Mouse (Mus musculus): Measurements from ENCODE around the gene Kcna6.

Kcna6 gene

GRCm38 (mm10) chr6:126736996-126737395 lies 3.5 kb downstream of the Kcna6 start:
- DNase-seq (ENCODE audit: inconsistent ontology term), result no peak

GRCm38 (mm10) chr6:126735806-126736205 lies 4.7 kb downstream of the Kcna6 start:
- DNase-seq (ENCODE audit: inconsistent ontology term), result no peak

- DNase-seq (ENCODE audit: inconsistent ontology term), result no peak
Measured at GRCm38 (mm10) chr6:126732645-126733044, 7.8 kb downstream of the Kcna6 start.

GRCm38 (mm10) chr6:126728803-126729202 lies 11.7 kb downstream of the Kcna6 start:
- no peak for DNase-seq (ENCODE audit: inconsistent ontology term)

- DNase-seq (ENCODE audit: inconsistent ontology term), result no peak
Measured at GRCm38 (mm10) chr6:126718423-126719087, 21.9 kb downstream of the Kcna6 start.

- no peak for DNase-seq (ENCODE audit: inconsistent ontology term)
Measured at GRCm38 (mm10) chr6:126712531-126712930, 27.9 kb downstream of the Kcna6 start.

GRCm38 (mm10) chr6:126705936-126706335 lies 34.5 kb downstream of the Kcna6 start:
- DNase-seq (ENCODE audit: inconsistent ontology term), result no peak

GRCm38 (mm10) chr6:126704430-126704829 lies 36.0 kb downstream of the Kcna6 start:
- peak; percentile 31 for DNase-seq (ENCODE audit: inconsistent ontology term)

- DNase-seq (ENCODE audit: inconsistent ontology term), result peak; percentile 58
Measured at GRCm38 (mm10) chr6:126702116-126702515, 38.4 kb downstream of the Kcna6 start.

GRCm38 (mm10) chr6:126701196-126701595 lies 39.3 kb downstream of the Kcna6 start:
- no peak for DNase-seq (ENCODE audit: inconsistent ontology term)

GRCm38 (mm10) chr6:126699995-126700394 lies 40.5 kb downstream of the Kcna6 start:
- DNase-seq (ENCODE audit: inconsistent ontology term), result no peak

- DNase-seq (ENCODE audit: inconsistent ontology term), result no peak
Measured at GRCm38 (mm10) chr6:126687120-126687519, 53.4 kb downstream of the Kcna6 start.

GRCm38 (mm10) chr6:126685135-126685534 lies 55.3 kb downstream of the Kcna6 start:
- DNase-seq (ENCODE audit: inconsistent ontology term), result no peak

GRCm38 (mm10) chr6:126678961-126679360 lies 61.5 kb downstream of the Kcna6 start:
- DNase-seq (ENCODE audit: inconsistent ontology term), result no peak

GRCm38 (mm10) chr6:126667001-126667400 lies 73.5 kb downstream of the Kcna6 start:
- DNase-seq (ENCODE audit: inconsistent ontology term), result no peak

GRCm38 (mm10) chr6:126666091-126666490 lies 74.4 kb downstream of the Kcna6 start:
- DNase-seq (ENCODE audit: inconsistent ontology term), result no peak

- no peak for DNase-seq (ENCODE audit: inconsistent ontology term)
Measured at GRCm38 (mm10) chr6:126664569-126664968, 75.9 kb downstream of the Kcna6 start.

Data from Muller cell, postnatal 12 days (primary cell).